Mouse (Mus musculus) kidney, adult 2 months (tissue): Measurements from ENCODE around the gene Olfm1.

ENCODE experiments used
- CTCF ChIP-seq: fragments of 200-500 bp; conservative IDR thresholded peaks from 2 replicates; pipeline ENCODE4 v1.5.1; 2011; ENCODE audit warnings: low read depth, mild to moderate bottlenecking, control low read depth, low read length, moderate library complexity, mixed read lengths; ENCODE audit not compliant: insufficient read depth, insufficient read length
- POLR2A ChIP-seq: fragments of 200-500 bp; IDR thresholded peaks from one replicate; pipeline ENCODE4 v1.6.1; 2011; ENCODE audit warnings: low read depth, low read length, control low read depth

DNA sequence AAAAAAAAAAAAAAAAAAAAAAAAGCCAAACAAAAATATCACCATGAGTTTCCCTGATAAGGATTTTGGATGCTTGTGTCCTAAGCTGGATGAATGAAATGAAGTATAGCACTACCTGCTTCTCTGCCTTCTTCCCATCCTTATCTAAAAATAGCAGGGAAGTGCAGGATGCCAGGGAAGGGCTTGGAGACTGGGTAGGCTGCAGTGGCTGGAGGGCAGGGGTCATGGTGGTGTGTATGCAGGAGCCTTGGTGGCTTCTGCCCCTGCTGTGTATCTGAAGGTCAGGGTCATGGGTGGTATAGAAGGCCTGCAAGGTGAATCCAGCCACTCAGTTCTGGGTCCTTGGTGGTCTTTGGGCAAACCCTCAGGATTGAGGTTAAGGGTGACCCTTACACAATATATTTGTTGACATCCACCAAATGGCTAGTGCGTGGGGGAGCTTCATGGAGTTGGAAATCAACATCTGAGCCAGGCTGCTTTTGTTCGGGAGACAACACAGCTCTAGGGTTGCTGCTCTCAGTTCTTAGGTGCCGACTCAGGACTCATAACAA, 14.5 kb downstream of the Olfm1 start:
- no peak for TF ChIP-seq CTCF
- no peak for TF ChIP-seq POLR2A
